Mouse (Mus musculus) ES-E14 (cell line): ENCODE data around the gene Elmo3.

Source experiments
- HCFC1 ChIP-seq: IDR thresholded peaks from 2 replicates; pipeline ENCODE4 v1.6.1; 2012; ENCODE audit warnings: low read length, inconsistent platforms, borderline replicate concordance; ENCODE audit not compliant: insufficient read depth
- MAFK ChIP-seq: IDR thresholded peaks from 2 replicates; pipeline ENCODE4 v1.6.1; 2014; ENCODE audit warnings: mild to moderate bottlenecking, low read depth, low read length, inconsistent platforms; ENCODE audit not compliant: insufficient read depth
- ZC3H11A ChIP-seq: IDR thresholded peaks from 2 replicates; pipeline ENCODE4 v1.6.1; 2012; ENCODE audit warnings: low read depth, mild to moderate bottlenecking, inconsistent platforms, low read length, borderline replicate concordance
- ZNF384 ChIP-seq: IDR thresholded peaks from 2 replicates; pipeline ENCODE4 v1.6.1; 2012; ENCODE audit warnings: low read depth, low read length, inconsistent platforms

DNA sequence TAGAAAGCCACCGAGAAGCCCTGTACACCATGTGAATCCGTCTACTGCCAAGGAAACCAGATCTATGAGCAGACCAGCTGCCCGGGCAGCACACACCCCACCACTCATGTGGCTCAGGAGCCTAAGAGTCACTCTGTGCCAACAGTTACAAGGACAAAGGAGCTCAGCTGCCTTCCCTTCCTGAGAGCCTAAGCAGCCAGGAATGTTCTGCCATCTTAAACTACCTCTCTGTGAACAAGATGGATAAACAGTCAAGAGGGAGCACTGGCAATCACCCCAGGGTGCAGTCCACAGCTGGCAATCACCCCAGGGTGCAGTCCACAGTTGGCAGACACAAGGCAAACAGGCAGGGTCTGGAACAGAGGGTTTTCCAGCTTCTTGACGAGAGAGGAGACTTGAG lies 12.5 kb downstream of the Elmo3 start:
- TF ChIP-seq ZC3H11A = no peak
- no peak for TF ChIP-seq ZNF384
- TF ChIP-seq MAFK = no peak
- TF ChIP-seq HCFC1 = no peak
